Mouse (Mus musculus) heart, embryonic 11.5 days (tissue): ENCODE measurements around the gene H2-Q1. TPM values are rescaled to one million over a fixed set of nuclear protein-coding genes. Genes with fewer than 3 reads are reported as not detected.
"Not testable (repeated sequence)": the region's sequence is repeated elsewhere in the genome, so short reads cannot be mapped to it uniquely, and the experiment has no call there.

Experiments
- ATAC-seq: fragments of 200-750 bp; cut with Nextera tagmentation; replicated peaks from 2 replicates; pipeline ENCODE4 v1.8.0; 2017; ENCODE audit warnings: moderate library complexity; ENCODE audit not compliant: insufficient number of reproducible peaks, low FRiP score, low TSS enrichment
- H3K27ac ChIP-seq: fragments of 300-500 bp; sonication (generic); 2 replicates; pipeline ENCODE4 v1.5.1; 2014; ENCODE audit warnings: mild to moderate bottlenecking, low read depth, low read length
- H3K27me3 ChIP-seq: fragments of 300-500 bp; sonication (generic); 2 replicates; pipeline ENCODE4 v1.6.1; 2014; ENCODE audit warnings: mild to moderate bottlenecking, low read length, mixed read lengths; ENCODE audit not compliant: control insufficient read depth, insufficient read depth
- H3K36me3 ChIP-seq: fragments of 300-500 bp; sonication (generic); 2 replicates; pipeline ENCODE4 v1.6.1; 2014; ENCODE audit warnings: mild to moderate bottlenecking, low read length, moderate library complexity, mixed read lengths; ENCODE audit not compliant: control insufficient read depth, insufficient read depth
- H3K4me1 ChIP-seq: fragments of 300-500 bp; sonication (generic); 2 replicates; pipeline ENCODE4 v1.6.1; 2014; ENCODE audit warnings: low read length; ENCODE audit not compliant: control insufficient read depth, insufficient read depth
- H3K4me2 ChIP-seq: fragments of 300-500 bp; sonication (generic); 2 replicates; pipeline ENCODE4 v1.6.1; 2014; ENCODE audit warnings: mild to moderate bottlenecking, moderate library complexity
- H3K4me3 ChIP-seq: fragments of 300-500 bp; sonication (generic); 2 replicates; pipeline ENCODE4 v1.5.1; 2014; ENCODE audit warnings: low read depth, low read length
- H3K9ac ChIP-seq: fragments of 300-500 bp; sonication (generic); 2 replicates; pipeline ENCODE4 v1.6.1; 2014; ENCODE audit warnings: mild to moderate bottlenecking, low read depth, low read length, moderate library complexity
- H3K9me3 ChIP-seq: fragments of 300-500 bp; sonication (generic); replicated peaks from 2 replicates; pipeline ENCODE4 v1.6.1; 2016; ENCODE audit warnings: low read length; ENCODE audit not compliant: control insufficient read depth
- WGBS: fragments of 180-500 bp; shearing (Covaris S2); extraction: QIAGEN DNeasy Blood & Tissue Kit; methylation state at CpG from one replicate; pipeline ENCODE4 v1.1.7; 2014; ENCODE audit not compliant: insufficient replicate concordance; 5-methylcytosine and 5-hydroxymethylcytosine counted together
- polyA plus RNA-seq: library from polyadenylated mRNA; unstranded; fragments of >200 nt; fragmentation: Nextera tagmentation; extraction: Ambion mirVana; gene quantifications from 2 replicates; pipeline ENCODE4 v1.2.1, GENCODE M21; 2014

The H2-Q1 gene
- polyA plus RNA-seq, 1 experiment from 2014 or later: 0.53 TPM

GRCm38 (mm10) chr17:35326000-35326399, 5.8 kb downstream of the H2-Q1 start:
- not testable (repeated sequence) for H3K36me3 ChIP-seq, H3K9me3 ChIP-seq, H3K27me3 ChIP-seq, H3K27ac ChIP-seq, H3K4me2 ChIP-seq, H3K4me1 ChIP-seq, H3K9ac ChIP-seq, ATAC-seq, H3K4me3 ChIP-seq

- not testable (repeated sequence) for H3K9me3 ChIP-seq, H3K9ac ChIP-seq, H3K4me3 ChIP-seq, H3K4me2 ChIP-seq, ATAC-seq, H3K27ac ChIP-seq, H3K27me3 ChIP-seq, H3K36me3 ChIP-seq, H3K4me1 ChIP-seq
- 46% methylated on average over 3 of the region's 3 CpGs for WGBS
These were observed 9.5 kb downstream of the H2-Q1 start for GRCm38 (mm10) chr17:35329714-35330113.

- not testable (repeated sequence) for H3K36me3 ChIP-seq, H3K9me3 ChIP-seq, ATAC-seq, H3K4me3 ChIP-seq, H3K9ac ChIP-seq, H3K27me3 ChIP-seq, H3K4me2 ChIP-seq, H3K4me1 ChIP-seq, H3K27ac ChIP-seq
- WGBS: 51% methylated on average over 6 of the region's 6 CpGs
These were observed 11.3 kb downstream of the H2-Q1 start for GRCm38 (mm10) chr17:35331546-35331945.

GRCm38 (mm10) chr17:35342071-35342671, 22.0 kb downstream of the H2-Q1 start, which contains the start of gene H2-Q2:
H2-Q2 (plus strand) TSS chr17:35342242.
- Histone ChIP-seq H3K27ac (no peak within 1 kb of the TSS), H3K9ac (0 out of 2 replicates have a peak within 1 kb of the TSS, but pooled peaks have one; percentile 36), H3K9me3 (no peaks in the 10 kb centered on the region), H3K4me2 (peak within 1 kb of the TSS; percentile 73), H3K4me1 (0 out of 2 replicates have a peak, but pooled peaks cover 3% of the 10 kb centered on the region), H3K36me3 (no peaks in the 10 kb centered on the region), H3K4me3 (peak within 1 kb of the TSS; percentile 38), H3K27me3 (peaks cover 33% of the 10 kb centered on the region)
- 2% methylated on average over 40 of the region's 40 CpGs for WGBS
- ATAC-seq: no peak

GRCm38 (mm10) chr17:35342711-35343476, 22.7 kb downstream of the H2-Q1 start:
- Histone ChIP-seq H3K36me3 (no peaks in the 10 kb centered on the region), H3K27ac (no peak overlapping the region), H3K4me2 (peak overlapping the region; percentile 73), H3K27me3 (peaks cover 33% of the 10 kb centered on the region), H3K9ac (0 out of 2 replicates have a peak overlapping the region, but pooled peaks have one; percentile 36), H3K4me1 (0 out of 2 replicates have a peak, but pooled peaks cover 3% of the 10 kb centered on the region), H3K4me3 (peak overlapping the region; percentile 38), H3K9me3 (no peaks in the 10 kb centered on the region)
- 0 out of 2 replicates have a peak, but pooled peaks have one; percentile 10 for ATAC-seq
- 2% methylated on average over 40 of the region's 46 CpGs for WGBS

GRCm38 (mm10) chr17:35347659-35348058, 27.5 kb downstream of the H2-Q1 start:
- not testable (repeated sequence) for H3K36me3 ChIP-seq, H3K27ac ChIP-seq, ATAC-seq, H3K4me1 ChIP-seq, H3K4me3 ChIP-seq, H3K4me2 ChIP-seq, H3K9me3 ChIP-seq, H3K9ac ChIP-seq
- H3K27me3 ChIP-seq: peaks cover 14% of the 10 kb centered on the region

- not testable (repeated sequence) for H3K36me3 ChIP-seq, H3K27ac ChIP-seq, H3K4me3 ChIP-seq, H3K27me3 ChIP-seq, H3K9ac ChIP-seq, H3K4me2 ChIP-seq, H3K4me1 ChIP-seq, H3K9me3 ChIP-seq, ATAC-seq
- 46% methylated on average over 6 of the region's 6 CpGs for WGBS
These were observed 33.1 kb downstream of the H2-Q1 start for GRCm38 (mm10) chr17:35353275-35353674.

- H3K4me2 ChIP-seq: no peak overlapping the region
- no peak overlapping the region for H3K9ac ChIP-seq
- peaks cover 4% of the 10 kb centered on the region; the same call in 1 of the 2 replicates for H3K27me3 ChIP-seq
- H3K27ac ChIP-seq: no peak overlapping the region
- H3K4me3 ChIP-seq: no peak overlapping the region
- H3K36me3 ChIP-seq: no peaks in the 10 kb centered on the region
- no peaks in the 10 kb centered on the region for H3K9me3 ChIP-seq
- ATAC-seq: no peak
- WGBS: 70% methylated on average over 2 of the region's 2 CpGs
- peaks cover 7% of the 10 kb centered on the region; the same call in 1 of the 2 replicates for H3K4me1 ChIP-seq
These were observed 33.9 kb downstream of the H2-Q1 start for GRCm38 (mm10) chr17:35354071-35354470.
